Mouse (Mus musculus) CH12.LX (cell line): Measurements from ENCODE around the gene Acsbg2. TPM values are rescaled to one million over a fixed set of nuclear protein-coding genes. Genes with fewer than 3 reads are reported as not detected.

Source experiments
- DNase-seq: peaks from one replicate; pipeline ENCODE4 v3.0.0-alpha.2; 2013; ENCODE audit errors: extremely low read depth
- H3K27ac ChIP-seq: 2 replicates; pipeline ENCODE4 v1.5.1; 2012; ENCODE audit warnings: low read depth, mild to moderate bottlenecking, control low read depth, moderate library complexity; ENCODE audit not compliant: insufficient read depth
- H3K27me3 ChIP-seq: replicated peaks from 2 replicates; pipeline ENCODE3; 2012; ENCODE audit warnings: inconsistent platforms
- H3K36me3 ChIP-seq, 2 experiments: replicated peaks in 1 of 2; 2 replicates each; pipeline versions ENCODE3 to v1.6.1; 2012; ENCODE audit warnings: inconsistent platforms in 1 of 2, low read length in 1 of 2, mild to moderate bottlenecking in 1 of 2, mixed read lengths in 1 of 2, moderate library complexity in 1 of 2; ENCODE audit not compliant: control insufficient read depth in 1 of 2, insufficient read depth in 1 of 2
- H3K4me1 ChIP-seq, 2 experiments: 2 replicates each; pipeline ENCODE4 v1.6.1; 2012; ENCODE audit warnings: inconsistent platforms in 1 of 2, moderate library complexity in 1 of 2; ENCODE audit not compliant: insufficient read depth in 2 of 2, control insufficient read depth in 1 of 2
- H3K4me2 ChIP-seq: 2 replicates; pipeline ENCODE4 v1.6.1; 2012; ENCODE audit warnings: low read depth, mild to moderate bottlenecking, control low read depth; ENCODE audit not compliant: poor library complexity, insufficient read depth, severe bottlenecking
- H3K4me3 ChIP-seq, 3 experiments: fragments of 150-350 bp in 1 of 3; sonication (generic) in 1 of 3; replicated peaks in 1 of 3; 2 replicates each; pipeline versions ENCODE3 to v1.5.1; 2011 to 2012; ENCODE audit warnings: low read depth in 2 of 3, low read length in 2 of 3, mild to moderate bottlenecking in 2 of 3, moderate library complexity in 2 of 3, control low read depth in 1 of 3, improper control_type of control experiment in 1 of 3, inconsistent platforms in 1 of 3, mixed read lengths in 1 of 3; ENCODE audit not compliant: poor library complexity in 1 of 3
- H3K79me2 ChIP-seq: replicated peaks from 2 replicates; pipeline ENCODE4 v1.6.1; 2012; ENCODE audit warnings: mild to moderate bottlenecking, moderate library complexity; ENCODE audit not compliant: control insufficient read depth, poor library complexity, insufficient read depth, severe bottlenecking; ENCODE audit errors: extremely low read depth
- H3K9ac ChIP-seq: 2 replicates; pipeline ENCODE4 v1.6.1; 2012; ENCODE audit warnings: low read depth, mild to moderate bottlenecking, control low read depth, moderate library complexity; ENCODE audit not compliant: insufficient read depth
- H3K9me3 ChIP-seq: replicated peaks from 2 replicates; pipeline ENCODE3; 2012; ENCODE audit warnings: low read length, inconsistent platforms, mixed read lengths
- CHD1 ChIP-seq: IDR thresholded peaks from 2 replicates; pipeline ENCODE4 v1.6.1; 2012; ENCODE audit warnings: low read depth, low read length, improper control_type of control experiment, inconsistent platforms
- CHD2 ChIP-seq: IDR thresholded peaks from 2 replicates; pipeline ENCODE4 v1.6.1; 2011; ENCODE audit warnings: low read length, improper control_type of control experiment
- CTCF ChIP-seq, 2 experiments: IDR thresholded peaks in 1 of 2; conservative IDR thresholded peaks in 1 of 2; 2 replicates each; pipeline ENCODE4 v1.5.1; 2011 to 2012; ENCODE audit warnings: low read depth in 2 of 2, low read length in 2 of 2, improper control_type of control experiment in 1 of 2, inconsistent platforms in 1 of 2, mild to moderate bottlenecking in 1 of 2, moderate library complexity in 1 of 2
- E2F4 ChIP-seq: IDR thresholded peaks from 2 replicates; pipeline ENCODE4 v1.6.1; 2011; ENCODE audit warnings: low read depth, low read length, improper control_type of control experiment; ENCODE audit not compliant: insufficient replicate concordance
- ELF1 ChIP-seq: IDR thresholded peaks from 2 replicates; pipeline ENCODE4 v1.6.1; 2014; ENCODE audit warnings: low read depth, mild to moderate bottlenecking, inconsistent platforms, low read length, improper control_type of control experiment
- EP300 ChIP-seq: IDR thresholded peaks from 2 replicates; pipeline ENCODE4 v1.6.1; 2011; ENCODE audit warnings: low read length, improper control_type of control experiment
- ETS1 ChIP-seq: conservative IDR thresholded peaks from 2 replicates; pipeline ENCODE4 v1.6.1; 2012; ENCODE audit warnings: low read depth, mild to moderate bottlenecking, inconsistent platforms, low read length, improper control_type of control experiment, moderate library complexity
- GABPA ChIP-seq: IDR thresholded peaks from 2 replicates; pipeline ENCODE4 v1.6.1; 2012; ENCODE audit warnings: low read depth, low read length, improper control_type of control experiment, inconsistent platforms; ENCODE audit not compliant: insufficient replicate concordance
- JUN ChIP-seq: IDR thresholded peaks from 2 replicates; pipeline ENCODE4 v1.6.1; 2011; ENCODE audit warnings: low read depth, mild to moderate bottlenecking, low read length, improper control_type of control experiment, moderate library complexity; ENCODE audit not compliant: insufficient read depth
- JUND ChIP-seq: conservative IDR thresholded peaks from 2 replicates; pipeline ENCODE4 v1.6.1; 2011; ENCODE audit warnings: low read depth, low read length, improper control_type of control experiment
- MAFK ChIP-seq: IDR thresholded peaks from 2 replicates; pipeline ENCODE4 v1.6.1; 2011; ENCODE audit warnings: low read length, improper control_type of control experiment; ENCODE audit not compliant: insufficient replicate concordance
- MAX ChIP-seq: IDR thresholded peaks from 2 replicates; pipeline ENCODE4 v1.6.1; 2011; ENCODE audit warnings: low read length, improper control_type of control experiment
- MAZ ChIP-seq: IDR thresholded peaks from 2 replicates; pipeline ENCODE4 v1.6.1; 2012; ENCODE audit warnings: low read depth, mild to moderate bottlenecking, inconsistent platforms, low read length, improper control_type of control experiment, moderate library complexity
- MEF2A ChIP-seq: IDR thresholded peaks from 2 replicates; pipeline ENCODE4 v1.6.1; 2014; ENCODE audit warnings: low read depth, mild to moderate bottlenecking, inconsistent platforms, low read length, improper control_type of control experiment, borderline replicate concordance
- MXI1 ChIP-seq: IDR thresholded peaks from 2 replicates; pipeline ENCODE4 v1.6.1; 2011; ENCODE audit warnings: mild to moderate bottlenecking, low read depth, low read length, improper control_type of control experiment
- NELFE ChIP-seq: IDR thresholded peaks from 2 replicates; pipeline ENCODE4 v1.6.1; 2011; ENCODE audit warnings: low read depth, low read length, improper control_type of control experiment
- POLR2A ChIP-seq: IDR thresholded peaks from 2 replicates; pipeline ENCODE4 v1.6.1; 2011; ENCODE audit warnings: low read depth, mild to moderate bottlenecking, improper control_type of control experiment, low read length
- SMC3 ChIP-seq: IDR thresholded peaks from 2 replicates; pipeline ENCODE4 v1.6.1; 2011; ENCODE audit warnings: low read depth, low read length, improper control_type of control experiment
- TCF12 ChIP-seq: IDR thresholded peaks from 2 replicates; pipeline ENCODE4 v1.6.1; 2014; ENCODE audit warnings: low read depth, mild to moderate bottlenecking, inconsistent platforms, low read length, improper control_type of control experiment
- USF1 ChIP-seq: IDR thresholded peaks from 2 replicates; pipeline ENCODE4 v1.6.1; 2014; ENCODE audit warnings: low read depth, mild to moderate bottlenecking, inconsistent platforms, low read length, improper control_type of control experiment
- USF2 ChIP-seq: conservative IDR thresholded peaks from 2 replicates; pipeline ENCODE4 v1.6.1; 2011; ENCODE audit warnings: low read depth, low read length, improper control_type of control experiment
- ZC3H11A ChIP-seq: IDR thresholded peaks from 2 replicates; pipeline ENCODE4 v1.6.1; 2012; ENCODE audit warnings: low read depth, mild to moderate bottlenecking, inconsistent platforms, low read length, improper control_type of control experiment
- ZKSCAN1 ChIP-seq: IDR thresholded peaks from 2 replicates; pipeline ENCODE4 v1.6.1; 2012; ENCODE audit warnings: low read depth, inconsistent platforms, low read length, improper control_type of control experiment, borderline replicate concordance
- ZMIZ1 ChIP-seq: IDR thresholded peaks from 2 replicates; pipeline ENCODE4 v1.6.1; 2012; ENCODE audit warnings: low read depth, mild to moderate bottlenecking, inconsistent platforms, low read length, improper control_type of control experiment
- ZNF384 ChIP-seq: IDR thresholded peaks from 2 replicates; pipeline ENCODE4 v1.6.1; 2012; ENCODE audit warnings: low read depth, low read length, improper control_type of control experiment, inconsistent platforms
- dilution Hi-C: fragments of 300-500 bp; cut with MboI; formaldehyde crosslinking; loops from 2 replicates; pipeline ENCODE4 v1.14.3; 2020; ENCODE audit warnings: low sequenced_read_pairs; ENCODE audit not compliant: extremely low pct_unique_long_range_greater_than_20kb, extremely low pct_ligation_motif_present
- in situ Hi-C: fragments of 300-500 bp; cut with MboI; formaldehyde crosslinking; loops from 3 replicates; pipeline ENCODE4 v1.14.3; 2019; ENCODE audit warnings: low sequenced_read_pairs, low pct_ligation_motif_present, low pct_unique_long_range_greater_than_20kb, mixed read lengths
- polyA plus RNA-seq: library from polyadenylated mRNA; unstranded; fragments of >175 nt; gene quantifications from 2 replicates; pipeline ENCODE4 v1.2.1, GENCODE M21; 2012; ENCODE audit warnings: low read depth; ENCODE audit not compliant: insufficient read length
- total RNA-seq, 2 experiments: library from RNA; depleted of rRNA; stranded (reverse); fragments of 300-350 nt in 1 of 2; fragments of >200 nt in 1 of 2; gene quantifications; 2 replicates each; pipeline ENCODE4 v1.2.3; 2012 to 2014

Gene Acsbg2
- total and polyA plus RNA-seq, 3 experiments: not detected

GRCm38 (mm10) chr17:56822380-56822779, 51.9 kb downstream of the Acsbg2 start:
- H3K27ac ChIP-seq: no peak overlapping the region
- DNase-seq: no peak
- no peak overlapping the region for H3K4me2 ChIP-seq
- no peaks in the 10 kb centered on the region for H3K9me3 ChIP-seq
- no peaks in the 10 kb centered on the region for H3K79me2 ChIP-seq
- TF ChIP-seq CHD1 (no peak), USF2 (no peak), E2F4 (no peak), USF1 (no peak), MEF2A (no peak), ELF1 (no peak), POLR2A (no peak), ZMIZ1 (no peak), JUN (no peak), TCF12 (no peak), MXI1 (no peak), ETS1 (no peak), EP300 (no peak), JUND (no peak), ZKSCAN1 (no peak), MAZ (no peak), ZNF384 (no peak), MAX (no peak), NELFE (no peak)
- dilution Hi-C loops (no loop called here), in situ Hi-C loops (no loop called here)
- H3K4me3 ChIP-seq: no peak overlapping the region
- H3K4me1 ChIP-seq: peaks cover 0 to 5% of the 10 kb centered on the region in 2 experiments; a peak in 2 of 4 replicates
- H3K27me3 ChIP-seq: peaks cover 81% of the 10 kb centered on the region
- H3K9ac ChIP-seq: no peak overlapping the region
- no peaks in the 10 kb centered on the region for H3K36me3 ChIP-seq

GRCm38 (mm10) chr17:56819694-56820111, 54.5 kb downstream of the Acsbg2 start:
- Histone ChIP-seq H3K27ac (no peak overlapping the region), H3K9me3 (no peaks in the 10 kb centered on the region), H3K9ac (no peak overlapping the region), H3K27me3 (peaks cover 81% of the 10 kb centered on the region), H3K36me3 (no peaks in the 10 kb centered on the region), H3K4me2 (no peak overlapping the region), H3K4me1 (peaks cover 0 to 5% of the 10 kb centered on the region in 2 experiments; a peak in 2 of 4 replicates), H3K4me3 (no peak overlapping the region), H3K79me2 (no peaks in the 10 kb centered on the region)
- no peak for TF ChIP-seq SMC3
- TF ChIP-seq CHD2: no peak
- no peak for TF ChIP-seq MAX
- no peak for TF ChIP-seq MAFK
- TF ChIP-seq GABPA: no peak
- TF ChIP-seq CTCF (conservative IDR thresholded peaks at IDR 0.05 in 1 of 2, IDR thresholded peaks at IDR 0.05 in 1 of 2; ENCODE audit: low read depth in 2 of 2, low read length in 2 of 2): no peak
- no peak for TF ChIP-seq ZKSCAN1
- no peak for TF ChIP-seq MAZ
- TF ChIP-seq ZC3H11A: no peak
- no peak for TF ChIP-seq MEF2A
- no peak for TF ChIP-seq JUN
- dilution Hi-C loops (no loop called here), in situ Hi-C loops (no loop called here)
- no peak for DNase-seq
